Mouse (Mus musculus): ENCODE data around the gene Kctd2.
"Not testable (repeated sequence)": the region's sequence is repeated elsewhere in the genome, so short reads cannot be mapped to it uniquely, and the experiment has no call there.

The Kctd2 gene

GRCm38 (mm10) chr11:115439326-115439725, 19.4 kb downstream of the Kctd2 start:
- no peak for DNase-seq (ENCODE audit: low spot score in 2 of 2)

GRCm38 (mm10) chr11:115439906-115440595, 20.1 kb downstream of the Kctd2 start, which contains the start of gene Trim80:
Trim80 (plus strand) TSS chr11:115440545.
- DNase-seq (ENCODE audit: low spot score in 2 of 2): no peak

DNA sequence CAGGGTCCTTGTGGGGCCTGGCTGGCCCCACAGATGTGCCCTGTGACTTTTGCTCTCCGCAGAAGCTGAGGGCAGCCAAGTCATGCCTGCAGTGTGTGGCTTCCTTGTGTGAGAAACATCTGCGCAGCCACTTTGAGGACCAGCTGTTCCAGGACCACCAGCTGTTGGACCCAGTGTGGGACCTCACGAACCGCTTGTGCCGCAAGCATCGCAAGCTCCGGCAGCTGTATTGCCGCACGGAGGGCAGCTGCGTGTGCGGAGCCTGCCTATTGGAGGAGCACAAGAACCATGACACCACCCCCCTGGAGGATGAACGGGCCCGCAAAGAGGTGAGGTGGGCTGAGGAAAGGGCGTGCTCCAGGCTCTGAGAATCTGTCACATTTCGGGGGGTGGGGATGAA, 21.5 kb downstream of the Kctd2 start:
- no peak for DNase-seq (ENCODE audit: low spot score in 2 of 2)

DNA sequence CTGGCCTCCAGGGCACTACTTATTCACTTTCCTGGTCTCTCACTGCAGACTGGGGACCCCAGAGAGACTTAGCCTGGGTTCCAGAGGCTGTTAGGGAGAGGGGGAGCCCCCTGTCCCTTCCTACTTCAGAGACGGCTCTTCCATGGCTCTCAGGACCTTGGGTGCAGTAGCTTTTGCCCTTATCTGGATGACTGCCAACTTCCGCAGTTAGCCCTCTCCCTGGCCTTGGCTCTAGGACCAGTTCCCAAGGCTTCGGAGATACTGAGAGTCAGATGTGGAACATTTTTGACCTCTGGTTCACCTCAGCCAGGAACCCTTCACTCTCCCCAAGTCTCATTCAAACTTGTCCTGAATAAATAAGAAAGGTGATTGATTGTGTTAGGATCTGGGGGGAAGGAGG, 27.0 kb downstream of the Kctd2 start:
- DNase-seq (ENCODE audit: low spot score in 2 of 2): no peak

DNA sequence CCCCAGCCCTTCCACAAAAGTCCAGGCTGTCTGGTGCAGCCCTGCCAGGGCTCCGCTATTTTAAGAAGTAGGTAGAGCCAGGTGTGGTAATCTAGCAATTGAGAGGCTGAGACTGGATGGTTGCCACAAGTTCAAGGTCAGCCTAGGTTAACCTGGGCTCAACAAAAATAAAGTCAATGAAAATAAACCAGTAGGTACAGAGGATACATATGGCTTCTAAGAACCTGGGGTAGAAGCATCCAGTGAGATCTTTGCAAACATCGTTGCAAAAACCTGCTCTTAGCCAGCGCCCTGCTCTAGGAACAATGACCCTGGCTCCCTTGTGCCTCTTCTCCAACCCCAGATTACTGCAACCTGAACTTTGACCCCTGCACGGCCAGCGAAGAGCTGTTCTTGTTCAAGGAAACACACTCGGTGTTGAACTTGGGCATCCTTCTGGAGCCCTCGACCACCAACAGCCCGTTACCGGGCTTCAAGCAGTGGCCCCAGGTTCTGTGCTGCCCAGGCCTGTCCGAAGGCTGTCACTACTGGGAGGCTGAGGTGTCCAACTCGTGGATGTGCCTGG, 27.5 kb downstream of the Kctd2 start:
- no peak for DNase-seq (ENCODE audit: low spot score in 2 of 2)

- no peak for DNase-seq (ENCODE audit: low spot score in 2 of 2)
Observed at GRCm38 (mm10) chr11:115448075-115448474, 28.1 kb downstream of the Kctd2 start.

DNA sequence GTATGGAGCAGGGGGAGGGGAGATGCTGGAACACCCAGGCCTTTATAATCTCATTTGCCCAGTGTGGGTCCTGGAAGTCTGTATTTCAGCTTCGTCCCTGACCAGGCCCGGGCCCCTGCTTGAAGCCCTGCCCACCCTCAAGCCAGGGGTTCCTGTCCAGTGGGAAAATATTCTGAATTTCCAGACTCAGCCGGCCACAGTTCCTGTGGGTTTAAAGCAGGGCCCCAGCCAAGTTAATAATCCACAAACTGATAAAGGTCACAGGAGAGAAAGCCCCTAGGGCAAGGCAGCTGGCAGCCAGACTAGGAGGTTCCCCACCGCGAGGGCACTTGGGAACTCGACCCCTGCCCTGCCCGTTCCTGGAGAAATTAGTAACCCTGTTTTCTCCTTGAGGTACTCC, 29.1 kb downstream of the Kctd2 start:
- DNase-seq (ENCODE audit: low spot score in 2 of 2): no peak

DNA sequence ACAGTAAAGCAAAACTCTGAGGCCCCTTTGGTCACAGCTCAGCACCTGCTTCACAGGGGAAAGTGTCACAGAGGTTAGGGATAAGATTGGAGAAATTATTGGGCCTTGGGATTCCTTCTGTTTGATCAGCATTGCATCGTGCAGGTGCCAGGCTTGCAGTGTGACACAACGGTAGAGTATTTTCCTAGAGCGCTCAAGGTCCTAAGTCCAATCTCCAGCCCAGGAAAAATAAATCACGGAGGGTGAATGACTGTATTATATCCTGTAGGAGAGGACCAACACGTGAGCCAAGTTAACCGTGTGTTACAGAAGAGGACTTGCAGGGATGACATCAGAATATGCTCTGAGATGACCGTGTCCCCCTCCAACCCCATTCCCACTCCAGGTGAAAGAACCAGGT, 30.2 kb downstream of the Kctd2 start:
- no peak for DNase-seq (ENCODE audit: low spot score in 2 of 2)

GRCm38 (mm10) chr11:115451781-115452241, 31.9 kb downstream of the Kctd2 start:
- DNase-seq (ENCODE audit: low spot score in 2 of 2): no peak

DNA sequence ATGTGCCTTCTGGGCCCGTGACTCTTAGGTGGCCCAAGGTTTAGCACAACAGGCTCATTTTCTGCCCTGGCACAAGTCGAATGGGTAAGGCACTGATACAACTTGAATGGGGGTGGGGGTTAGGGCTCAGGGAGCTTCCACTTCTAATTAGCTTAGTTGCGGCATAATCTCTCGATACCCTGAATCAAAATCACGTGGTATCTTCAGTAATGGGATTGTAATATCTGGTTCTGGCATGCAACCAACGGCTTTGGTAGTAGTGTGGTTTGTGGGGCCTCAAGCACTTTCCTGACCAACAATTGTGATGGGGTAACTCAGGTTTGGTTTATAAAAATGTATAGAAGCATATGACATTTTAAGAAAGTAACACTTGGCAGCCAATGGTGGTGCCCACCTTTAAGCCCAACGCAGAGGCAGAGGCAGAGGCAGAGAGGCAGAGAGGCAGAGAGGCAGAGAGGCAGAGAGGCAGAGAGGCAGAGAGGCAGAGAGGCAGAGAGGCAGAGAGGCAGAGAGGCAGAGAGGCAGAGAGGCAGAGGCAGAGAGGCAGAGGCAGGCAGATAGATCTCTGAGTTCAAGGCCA, 32.4 kb downstream of the Kctd2 start:
- no peak for DNase-seq (ENCODE audit: low spot score in 2 of 2)

DNA sequence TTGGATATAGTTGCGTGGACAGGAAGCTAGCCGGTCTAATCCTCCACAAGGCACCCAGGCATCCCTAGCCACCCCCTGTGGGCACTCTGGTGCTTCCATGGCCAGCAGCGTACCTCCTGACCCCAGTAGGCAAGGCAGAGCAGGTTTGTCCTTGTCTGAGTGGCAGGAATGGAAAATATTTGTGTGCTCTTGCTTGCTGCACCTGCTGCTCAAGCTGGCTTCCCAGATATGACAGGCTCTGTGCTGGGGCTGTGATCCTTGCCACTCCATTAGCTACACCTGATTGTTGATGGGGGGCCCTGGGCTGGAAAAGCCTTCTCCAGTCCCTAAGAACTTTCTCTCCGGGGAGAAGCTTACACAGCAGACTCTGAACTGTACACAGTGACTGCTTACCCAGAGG, 33.4 kb downstream of the Kctd2 start:
- DNase-seq (ENCODE audit: low spot score in 2 of 2): no peak

DNA sequence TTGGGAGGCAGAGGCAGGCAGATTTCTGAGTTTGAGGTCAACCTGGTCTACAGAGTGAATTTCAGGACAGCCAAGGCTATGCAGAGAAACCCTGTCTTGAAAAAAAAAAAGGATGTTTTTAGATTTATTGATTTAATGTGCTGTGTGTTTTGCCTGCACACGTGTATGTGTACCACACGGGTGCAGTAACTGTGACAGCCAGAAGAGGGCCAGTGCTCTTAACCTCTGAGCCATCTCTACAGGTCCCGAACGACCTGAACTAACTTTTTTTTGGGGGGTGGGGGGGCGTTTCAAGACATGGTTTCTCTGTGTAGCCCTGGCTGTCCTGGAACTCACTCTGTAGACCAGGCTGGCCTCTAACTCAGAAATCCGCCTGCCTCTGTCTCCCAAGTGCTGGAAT, 34.9 kb downstream of the Kctd2 start:
- not testable (repeated sequence) for DNase-seq (ENCODE audit: low spot score in 2 of 2)

DNA sequence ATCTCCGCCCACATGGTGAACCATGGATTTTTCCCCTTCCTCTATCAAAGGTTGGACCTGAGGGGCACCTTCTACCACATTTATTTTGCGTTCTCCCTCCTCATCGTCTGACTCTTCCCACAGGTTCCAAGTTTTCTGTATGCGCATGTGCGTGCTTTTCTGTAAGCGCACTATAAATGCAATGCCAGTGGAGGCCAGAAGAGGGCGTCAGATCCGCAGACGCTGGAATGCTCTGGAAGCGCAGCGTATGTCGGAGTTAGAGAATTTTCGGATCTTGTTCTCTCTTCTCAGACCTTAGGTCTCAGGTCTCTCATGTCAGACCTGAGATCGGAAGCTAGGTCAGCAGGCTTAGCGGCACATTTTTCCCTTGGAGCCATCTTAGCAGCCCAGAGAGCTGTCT, 35.7 kb downstream of the Kctd2 start:
- DNase-seq (ENCODE audit: low spot score in 2 of 2): no peak

GRCm38 (mm10) chr11:115456182-115456581, 36.3 kb downstream of the Kctd2 start:
- DNase-seq (ENCODE audit: low spot score in 2 of 2): no peak

GRCm38 (mm10) chr11:115457405-115457804, 37.5 kb downstream of the Kctd2 start:
- DNase-seq (ENCODE audit: low spot score in 2 of 2): no peak

DNA sequence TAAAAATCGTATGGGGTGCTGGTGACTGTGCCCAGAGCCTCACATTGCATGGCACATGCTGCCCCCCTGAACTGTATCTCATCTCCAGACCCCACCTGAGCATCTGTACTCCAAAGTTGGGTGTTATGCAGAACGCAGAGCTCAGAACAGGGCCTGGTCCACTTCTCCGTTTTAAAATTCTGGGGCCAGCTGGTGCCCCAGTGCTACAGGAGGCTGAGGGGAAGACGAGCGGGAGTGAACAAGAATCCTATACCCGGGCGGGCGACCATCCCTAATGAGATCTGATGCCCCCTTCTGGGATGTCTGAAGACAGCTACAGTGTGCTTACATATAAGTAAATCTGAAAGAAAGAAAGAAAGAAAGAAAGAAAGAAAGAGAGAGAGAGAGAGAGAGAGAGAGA, 41.0 kb downstream of the Kctd2 start:
- no peak for DNase-seq (ENCODE audit: low spot score in 2 of 2)

GRCm38 (mm10) chr11:115461846-115462242, 41.9 kb downstream of the Kctd2 start:
- no peak for DNase-seq (ENCODE audit: low spot score in 2 of 2)

DNA sequence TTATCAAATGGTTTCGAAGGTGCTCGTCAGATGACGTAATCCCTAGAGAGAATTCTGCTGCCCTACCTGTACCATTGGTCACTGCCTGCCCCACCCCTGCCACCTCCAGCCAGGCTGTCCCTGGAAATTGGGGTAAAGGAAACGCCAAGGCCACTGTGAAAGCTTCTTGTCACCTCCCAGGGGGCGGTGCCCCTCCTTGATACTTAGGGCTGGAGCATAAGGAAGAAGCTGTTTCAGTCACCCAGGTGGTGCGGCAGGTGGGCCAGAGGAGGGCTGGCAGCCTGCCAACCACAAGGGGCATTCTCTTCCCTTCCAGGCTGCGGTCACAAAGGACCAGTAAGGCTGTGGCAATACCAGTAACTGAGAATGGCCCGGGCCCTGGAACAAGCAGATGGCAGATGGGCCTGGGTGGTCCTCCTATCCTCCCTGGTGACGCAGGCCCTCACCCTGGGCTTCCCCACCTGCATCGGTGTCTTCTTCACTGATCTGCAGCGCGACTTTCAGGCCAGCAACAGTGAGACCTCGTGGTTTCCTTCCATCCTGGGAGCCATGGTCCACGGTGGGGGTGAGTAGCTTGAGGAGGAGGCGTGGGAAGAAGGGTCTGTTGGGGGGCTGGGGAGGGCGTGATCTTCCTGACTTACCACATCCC, 42.4 kb downstream of the Kctd2 start, which contains the start of gene Slc16a5:
Slc16a5 (plus strand) TSS at position 232 of the 649 bp plus-strand sequence.
- no peak for DNase-seq (ENCODE audit: low spot score in 2 of 2)

DNA sequence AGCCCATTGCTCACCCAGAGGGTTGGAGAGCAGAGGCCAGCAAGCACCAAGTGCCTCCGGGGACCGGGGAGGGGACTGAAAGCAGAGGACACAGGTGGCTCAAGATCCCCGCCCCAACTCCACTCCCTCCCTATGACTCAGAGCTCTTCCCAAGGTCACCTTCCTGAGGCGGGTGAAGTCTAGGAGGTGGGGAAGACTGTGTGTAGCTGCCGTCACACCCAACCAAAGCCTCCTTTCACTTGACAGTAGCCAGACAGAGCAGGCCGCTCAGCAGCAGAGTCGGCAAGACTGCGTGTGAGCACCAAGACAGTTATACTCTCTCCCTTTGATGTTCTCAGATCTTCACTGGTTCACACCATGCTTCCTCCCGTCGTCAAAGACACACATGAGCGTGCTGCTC, 43.5 kb downstream of the Kctd2 start:
- DNase-seq (ENCODE audit: low spot score in 2 of 2): no peak

- DNase-seq (ENCODE audit: low spot score in 2 of 2): no peak
Observed at GRCm38 (mm10) chr11:115464851-115465250, 44.9 kb downstream of the Kctd2 start.

DNA sequence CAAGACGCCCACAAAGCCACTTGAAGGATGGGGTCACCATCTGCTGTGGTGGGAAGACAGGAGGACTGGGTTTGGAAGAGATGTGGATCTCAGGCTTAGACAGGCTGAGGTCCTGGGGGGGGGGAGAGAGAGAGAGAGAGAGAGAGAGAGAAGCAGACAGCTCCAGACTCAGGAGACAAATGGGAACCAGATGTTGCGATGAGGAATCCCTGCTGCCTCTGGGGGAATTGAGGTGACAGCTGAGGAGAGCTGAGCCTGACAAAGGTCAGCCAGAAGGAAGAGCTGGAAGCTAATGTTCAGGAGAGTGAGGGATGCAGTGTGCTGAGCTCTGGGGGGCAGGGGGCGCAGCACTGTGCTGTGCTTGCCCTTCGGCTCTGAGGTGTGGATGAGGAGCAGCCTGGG, 47.3 kb downstream of the Kctd2 start:
- no peak for DNase-seq (ENCODE audit: low spot score in 2 of 2)

DNA sequence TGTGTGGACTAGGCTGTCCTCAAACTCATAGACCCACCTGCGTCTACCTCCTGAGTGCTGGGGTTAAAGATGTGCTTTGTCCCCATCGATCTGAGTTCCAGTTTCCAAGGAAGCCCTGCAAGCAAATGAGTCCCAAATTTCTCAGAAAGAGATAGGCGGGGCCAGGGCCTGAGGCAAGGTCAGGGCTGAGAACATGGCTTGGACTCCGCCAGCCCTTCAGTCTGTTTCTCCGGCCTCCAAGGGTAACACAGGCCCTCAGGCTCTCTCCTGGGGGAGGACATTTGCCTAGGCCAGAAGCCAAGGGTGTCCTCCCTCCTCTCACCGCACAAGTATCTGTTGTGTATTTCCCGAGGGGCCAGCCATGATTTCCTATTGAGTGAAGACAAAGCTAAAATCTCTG, 52.3 kb downstream of the Kctd2 start:
- DNase-seq (ENCODE audit: low spot score in 2 of 2): no peak
